Mouse (Mus musculus) lung, postnatal 14 days (tissue): ENCODE measurements around the gene Mrtfa.

Experiments used
- DNase-seq: peaks from one replicate; pipeline ENCODE4 v3.0.0; 2021

The Mrtfa gene

GRCm38 (mm10) chr15:81190630-81191178 is at the start of gene Mrtfa:
TSS of gene Mrtfa (minus strand) at chr15:81190757.
- peak; percentile 99 for DNase-seq

GRCm38 (mm10) chr15:81239794-81240343 is 49.3 kb upstream of the Mrtfa start:
- DNase-seq, result peak; percentile 22

DNA sequence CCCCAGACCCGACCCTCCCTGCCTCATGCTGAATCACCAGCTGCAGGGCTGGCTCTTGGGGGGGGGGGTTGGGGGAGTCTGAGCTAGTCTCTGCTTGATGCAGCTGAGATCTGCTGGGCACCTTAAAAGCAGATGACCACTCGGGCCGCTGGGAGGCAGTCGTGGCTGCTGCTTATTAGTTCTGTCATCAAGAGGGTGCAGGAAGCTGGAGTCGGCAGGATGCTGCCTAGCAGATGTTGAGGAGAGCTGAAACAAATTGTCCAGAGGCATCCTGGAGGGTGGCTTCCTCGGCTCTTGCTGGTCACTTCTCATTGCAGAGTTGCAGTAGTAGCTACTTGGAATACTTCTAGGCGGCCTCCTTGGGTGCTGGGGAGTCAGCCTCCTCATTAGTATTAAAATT is 48.7 kb upstream of the Mrtfa start:
- DNase-seq, result peak; percentile 65

DNA sequence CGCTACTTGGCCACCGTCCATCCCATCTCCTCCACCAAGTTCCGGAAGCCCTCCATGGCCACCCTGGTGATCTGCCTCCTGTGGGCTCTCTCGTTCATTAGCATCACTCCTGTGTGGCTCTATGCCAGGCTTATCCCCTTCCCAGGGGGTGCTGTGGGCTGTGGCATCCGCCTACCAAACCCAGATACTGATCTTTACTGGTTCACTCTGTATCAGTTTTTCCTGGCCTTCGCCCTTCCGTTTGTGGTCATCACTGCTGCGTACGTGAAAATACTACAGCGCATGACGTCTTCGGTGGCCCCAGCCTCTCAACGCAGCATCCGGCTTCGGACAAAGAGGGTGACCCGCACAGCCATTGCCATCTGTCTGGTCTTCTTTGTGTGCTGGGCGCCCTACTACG is 46.9 kb upstream of the Mrtfa start:
- no peak for DNase-seq

- DNase-seq, result no peak
Observed at GRCm38 (mm10) chr15:81236062-81236461, 45.5 kb upstream of the Mrtfa start.

DNA sequence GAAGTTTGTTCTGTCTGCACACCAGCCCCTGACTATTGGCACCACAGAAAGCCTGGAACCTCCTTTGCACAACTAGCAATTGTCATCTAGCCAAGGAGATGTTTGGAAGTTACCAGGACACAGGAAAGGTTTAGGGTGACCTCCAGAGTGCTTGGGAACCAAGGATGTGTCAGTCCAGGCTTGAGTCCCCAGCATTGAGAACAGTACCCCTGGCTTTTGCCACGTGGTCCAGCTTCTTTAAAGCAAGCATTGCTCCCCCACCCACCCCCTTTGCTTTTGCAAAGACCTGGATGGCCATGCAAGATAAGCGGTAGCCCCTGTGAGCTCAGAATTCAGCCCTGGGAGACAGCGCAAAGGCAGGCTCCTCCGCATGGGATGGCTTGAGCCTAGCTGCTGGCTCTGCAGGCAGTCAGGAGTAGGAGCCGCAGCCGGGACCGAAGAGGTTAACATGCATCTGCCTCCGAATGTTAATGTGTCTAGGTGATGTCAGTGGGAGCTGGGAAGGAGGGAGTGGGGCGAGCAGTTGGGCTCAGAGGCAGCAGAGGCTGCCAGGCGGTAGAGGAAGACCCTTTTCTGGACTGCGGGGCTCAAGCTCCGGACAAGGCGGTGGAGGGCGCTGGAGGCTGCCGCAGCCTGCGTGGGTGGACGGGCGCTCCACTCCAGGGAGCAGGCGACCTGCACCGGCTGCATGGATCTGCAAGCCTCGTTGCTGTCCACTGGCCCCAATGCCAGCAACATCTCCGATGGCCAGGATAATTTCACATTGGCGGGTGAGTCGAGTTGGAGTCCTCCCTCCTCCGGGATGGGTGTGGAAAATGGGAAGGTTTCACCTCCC is 44.7 kb upstream of the Mrtfa start, which contains the start of gene Mchr1:
Mchr1 (plus strand) TSS at position 414 of the 835 bp plus-strand sequence.
- DNase-seq, result peak; percentile 64

GRCm38 (mm10) chr15:81231325-81231724 is 40.8 kb upstream of the Mrtfa start:
- DNase-seq, result no peak

GRCm38 (mm10) chr15:81229791-81230190 is 39.2 kb upstream of the Mrtfa start:
- no peak for DNase-seq

DNA sequence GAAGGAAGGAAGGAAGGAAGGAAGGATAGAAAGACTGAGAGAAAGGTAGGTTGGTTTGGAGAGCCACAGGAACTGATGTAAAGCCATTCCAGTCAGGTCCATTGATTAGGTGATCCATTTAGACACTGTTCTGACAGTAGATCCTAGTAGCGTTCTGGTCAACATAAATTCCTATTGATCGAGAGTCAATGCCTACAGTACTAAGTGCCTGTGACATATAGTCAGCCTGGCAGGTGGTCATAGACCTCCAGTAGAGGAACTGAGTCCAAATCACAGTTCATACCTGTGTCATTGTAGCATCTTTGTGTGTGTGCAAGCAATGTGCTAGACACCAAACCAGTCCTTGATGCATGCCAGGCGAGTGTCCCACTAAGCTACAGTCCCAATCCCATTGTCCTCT is 37.7 kb upstream of the Mrtfa start:
- DNase-seq, result no peak

DNA sequence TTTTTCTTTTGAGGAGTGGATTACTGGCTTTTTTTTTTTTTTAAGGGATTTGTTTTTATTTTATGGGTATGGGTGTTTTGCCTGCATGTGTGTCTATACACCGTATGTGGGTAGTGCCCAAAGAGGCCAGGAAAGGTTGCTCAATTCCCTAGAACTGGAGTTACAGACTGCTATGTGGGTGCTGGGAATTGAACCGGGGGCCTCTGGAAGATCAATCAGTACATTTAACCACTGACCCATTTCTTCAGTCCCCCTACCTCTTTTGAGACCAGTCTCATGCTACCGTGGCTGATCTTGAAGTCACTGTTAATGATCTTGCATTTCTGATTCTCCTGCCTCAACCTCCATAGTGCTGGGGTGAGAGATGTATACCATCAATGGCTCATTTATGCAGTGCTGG is 36.7 kb upstream of the Mrtfa start:
- no peak for DNase-seq

DNA sequence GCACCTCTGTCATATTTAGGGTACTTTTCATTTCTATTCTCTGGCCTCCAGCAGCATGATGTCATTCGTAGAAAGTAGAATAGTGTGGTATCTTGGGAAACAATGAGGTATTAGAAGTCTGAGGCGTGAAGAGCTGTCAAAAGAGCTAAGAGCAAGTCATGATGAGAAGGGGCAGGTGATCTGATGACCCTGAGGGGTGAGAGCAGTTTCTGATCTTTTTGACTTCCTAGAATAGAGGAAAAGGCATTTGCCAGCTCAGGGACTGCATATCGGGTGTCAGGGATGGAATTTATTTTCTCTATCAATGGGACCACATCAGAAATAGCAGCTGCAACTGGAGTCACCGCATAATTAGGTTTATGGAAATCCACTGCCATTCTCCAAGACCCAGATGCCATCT is 36.2 kb upstream of the Mrtfa start:
- DNase-seq, result no peak

- no peak for DNase-seq
Observed at GRCm38 (mm10) chr15:81225732-81226131, 35.2 kb upstream of the Mrtfa start.

GRCm38 (mm10) chr15:81225016-81225415 is 34.5 kb upstream of the Mrtfa start:
- DNase-seq, result no peak

DNA sequence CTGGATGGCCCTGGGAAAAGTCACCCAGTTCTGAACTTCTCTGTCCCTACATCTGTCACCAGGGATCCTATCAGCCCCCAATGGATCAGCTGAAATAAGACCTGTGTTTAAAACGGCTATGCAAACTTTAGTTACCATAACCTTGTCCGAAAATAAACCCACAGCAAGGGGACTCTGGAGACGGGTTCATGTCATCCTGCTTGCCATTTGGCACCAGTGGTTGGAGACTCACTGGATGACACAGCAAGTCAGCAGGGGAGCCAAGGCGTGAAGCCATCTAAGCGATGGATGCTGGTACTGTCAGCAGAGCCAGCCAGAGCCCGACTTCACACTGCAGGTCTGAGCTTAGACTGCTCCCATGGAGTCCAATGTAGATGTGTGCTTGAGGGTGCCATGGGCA is 30.9 kb upstream of the Mrtfa start:
- no peak for DNase-seq

DNA sequence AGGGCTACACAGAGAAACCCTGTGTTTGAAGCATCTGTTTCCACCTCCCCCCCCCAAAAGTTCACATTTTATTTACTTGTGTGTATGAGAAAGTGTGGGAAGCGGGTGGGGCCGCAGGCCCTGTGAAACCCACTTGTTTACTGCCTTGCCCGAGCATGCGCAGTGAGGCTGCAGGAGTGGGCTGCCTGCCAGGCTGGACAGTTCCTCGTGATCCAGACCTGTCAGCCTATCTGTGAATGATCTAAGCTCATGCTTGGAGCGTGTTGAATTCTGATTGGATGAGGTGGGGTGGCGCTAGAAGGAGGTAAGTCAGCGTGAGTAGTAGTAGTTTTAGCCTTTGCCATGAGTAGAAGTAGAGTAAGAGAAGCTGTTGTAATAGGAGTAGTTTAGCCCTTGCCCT is 29.5 kb upstream of the Mrtfa start:
- DNase-seq, result peak; percentile 19

DNA sequence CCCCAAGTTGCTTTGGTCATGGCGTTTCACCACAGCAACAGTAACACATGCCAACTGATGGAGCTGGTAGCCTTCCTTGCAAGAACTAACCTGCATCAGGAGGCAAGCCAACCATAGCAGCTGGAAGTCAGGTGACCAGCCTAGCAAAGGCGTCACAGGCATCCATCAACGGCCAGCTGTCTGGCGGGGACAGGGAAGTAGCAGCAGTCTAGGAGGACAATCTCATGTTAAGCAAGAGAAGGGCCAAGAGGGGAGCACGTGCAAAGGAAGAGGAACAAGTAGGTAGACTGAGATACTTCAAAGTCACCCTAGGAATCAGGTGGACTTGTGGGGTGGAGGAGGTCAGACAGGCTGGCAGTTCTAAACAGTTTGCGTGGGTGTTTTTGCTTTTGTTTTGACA is 28.5 kb upstream of the Mrtfa start:
- no peak for DNase-seq

- no peak for DNase-seq
Observed at GRCm38 (mm10) chr15:81216906-81217653, 26.5 kb upstream of the Mrtfa start.

- peak; percentile 45 for DNase-seq
Observed at GRCm38 (mm10) chr15:81212976-81213375, 22.4 kb upstream of the Mrtfa start.

- no peak for DNase-seq
Observed at GRCm38 (mm10) chr15:81210496-81210895, 19.9 kb upstream of the Mrtfa start.

- no peak for DNase-seq
Observed at GRCm38 (mm10) chr15:81202462-81202861, 11.9 kb upstream of the Mrtfa start.

DNA sequence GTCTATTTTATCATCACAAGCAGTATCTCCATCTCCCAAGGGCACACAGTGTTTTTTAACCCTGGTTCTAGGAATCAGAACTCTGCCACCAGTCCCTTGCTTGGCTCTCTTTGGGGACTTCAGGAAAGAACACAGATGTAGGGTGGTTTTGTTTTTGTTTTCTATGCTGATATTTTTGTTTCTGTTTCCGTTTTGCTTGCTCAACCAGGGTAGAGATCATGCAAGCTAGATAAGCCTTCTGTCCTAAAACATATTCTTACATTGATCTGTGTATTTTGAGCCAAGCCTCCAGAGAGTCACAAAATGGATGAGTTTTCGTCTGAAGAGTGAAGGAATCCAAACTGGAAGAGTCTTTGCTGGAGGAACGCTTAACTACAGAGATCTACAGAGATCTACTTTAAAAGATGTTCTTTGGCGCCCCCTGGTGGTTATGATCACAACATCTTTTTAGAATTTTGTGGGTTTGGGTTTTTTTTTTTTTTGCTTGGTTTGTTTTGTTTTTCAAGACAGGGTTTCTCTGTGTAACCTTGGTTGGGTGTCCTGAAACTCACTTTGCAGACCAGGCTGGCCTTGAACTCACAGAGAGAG is 8.9 kb upstream of the Mrtfa start:
- peak; percentile 88 for DNase-seq

GRCm38 (mm10) chr15:81198447-81198846 is 7.9 kb upstream of the Mrtfa start:
- no peak for DNase-seq

- no peak for DNase-seq
Observed at GRCm38 (mm10) chr15:81197197-81197596, 6.6 kb upstream of the Mrtfa start.
